Mouse (Mus musculus): Measurements from ENCODE around the gene Itpr1.

DNA sequence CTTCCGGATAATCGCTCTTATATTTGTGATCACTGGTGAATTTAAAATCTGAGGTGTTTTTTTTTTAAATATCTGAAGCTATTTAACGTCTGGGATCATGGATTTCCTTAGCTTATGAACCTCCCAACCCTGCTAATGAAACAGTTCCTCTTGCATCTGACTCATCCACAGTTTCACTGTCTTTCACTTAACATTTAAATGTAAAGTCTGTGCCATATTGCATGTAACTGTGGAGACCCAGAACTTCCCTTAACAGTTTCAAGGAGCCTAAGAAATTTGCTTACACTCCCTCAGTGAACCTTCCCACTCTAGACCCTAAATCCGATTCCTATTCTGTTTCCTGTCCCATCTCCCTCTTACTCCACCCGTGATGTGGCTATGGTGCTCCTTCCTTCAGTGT, 342.0 kb downstream of the Itpr1 start:
- TF ChIP-seq TAL1 (IDR thresholded peaks at IDR 0.05; ENCODE audit: low read length) (no peak), GATA1 (IDR thresholded peaks at IDR 0.05; ENCODE audit: low read length) (no peak)

All from erythroblast, embryonic 14.5 days (primary cell).